Mouse (Mus musculus): ENCODE measurements around the gene Phf19. TPM values are rescaled to one million over a fixed set of nuclear protein-coding genes. Genes with fewer than 3 reads are reported as not detected.

Gene Phf19
- polyA plus RNA-seq, 1 experiment from 2014 or later = 2.2 TPM

GRCm38 (mm10) chr2:34954344-34954743 lies 40.5 kb upstream of the Phf19 start:
- H3K36me3 ChIP-seq = no peaks in the 10 kb centered on the region
- no peaks in the 10 kb centered on the region for H3K4me1 ChIP-seq
- H3K27ac ChIP-seq (replicated peaks) = no peak overlapping the region
- no peak overlapping the region for H3K4me2 ChIP-seq
- no peak for ATAC-seq (ENCODE audit: low FRiP score)
- H3K4me3 ChIP-seq (replicated peaks) = no peak overlapping the region
- H3K27me3 ChIP-seq (replicated peaks) = no peaks in the 10 kb centered on the region
- H3K9me3 ChIP-seq (replicated peaks) = no peaks in the 10 kb centered on the region
- H3K9ac ChIP-seq (replicated peaks) = no peak overlapping the region

GRCm38 (mm10) chr2:34953547-34954116 lies 39.8 kb upstream of the Phf19 start:
- Histone ChIP-seq H3K27me3 (replicated peaks) (no peaks in the 10 kb centered on the region), H3K4me1 (no peaks in the 10 kb centered on the region), H3K4me2 (no peak overlapping the region), H3K36me3 (no peaks in the 10 kb centered on the region), H3K9ac (replicated peaks) (no peak overlapping the region), H3K4me3 (replicated peaks) (no peak overlapping the region), H3K27ac (replicated peaks) (no peak overlapping the region), H3K9me3 (replicated peaks) (no peaks in the 10 kb centered on the region)
- WGBS = 83% methylated on average over 2 of the region's 2 CpGs
- ATAC-seq (ENCODE audit: low FRiP score) = no peak

DNA sequence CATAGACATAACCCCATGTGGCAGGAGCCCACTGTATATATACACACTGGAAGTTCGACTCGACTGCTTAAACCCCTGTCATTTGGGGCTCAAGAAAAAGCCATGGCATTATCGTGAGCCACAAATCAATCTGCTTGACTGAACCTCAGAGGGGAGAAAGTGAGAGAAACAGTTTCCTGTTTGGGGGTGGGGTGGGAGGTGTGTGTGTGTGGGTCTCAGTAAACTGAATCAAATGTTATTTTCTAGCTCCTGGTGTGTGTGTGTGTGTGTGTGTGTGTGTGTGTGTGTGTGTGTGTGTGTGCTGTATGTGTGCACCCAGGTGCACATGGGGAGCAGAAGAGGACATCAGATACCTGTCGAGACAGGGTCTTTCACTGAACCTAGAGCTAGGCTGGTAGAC lies 39.2 kb upstream of the Phf19 start:
- no peak overlapping the region for H3K4me2 ChIP-seq
- no peak for ATAC-seq (ENCODE audit: low FRiP score)
- H3K4me3 ChIP-seq (replicated peaks) = no peak overlapping the region
- no peak overlapping the region for H3K27ac ChIP-seq (replicated peaks)
- H3K4me1 ChIP-seq = no peaks in the 10 kb centered on the region
- no peaks in the 10 kb centered on the region for H3K36me3 ChIP-seq
- H3K27me3 ChIP-seq (replicated peaks) = no peaks in the 10 kb centered on the region
- H3K9ac ChIP-seq (replicated peaks) = no peak overlapping the region
- 86% methylated on average over 4 of the region's 4 CpGs for WGBS
- H3K9me3 ChIP-seq (replicated peaks) = no peaks in the 10 kb centered on the region

- no peak for ATAC-seq (ENCODE audit: low FRiP score)
- Histone ChIP-seq H3K4me1 (no peaks in the 10 kb centered on the region), H3K27ac (replicated peaks) (no peak overlapping the region), H3K27me3 (replicated peaks) (no peaks in the 10 kb centered on the region), H3K9me3 (replicated peaks) (no peaks in the 10 kb centered on the region), H3K9ac (replicated peaks) (no peak overlapping the region), H3K4me2 (no peak overlapping the region), H3K4me3 (replicated peaks) (no peak overlapping the region), H3K36me3 (no peaks in the 10 kb centered on the region)
Measured at GRCm38 (mm10) chr2:34951469-34951868, 37.6 kb upstream of the Phf19 start.

GRCm38 (mm10) chr2:34948622-34949021 lies 34.8 kb upstream of the Phf19 start:
- no peaks in the 10 kb centered on the region for H3K4me1 ChIP-seq
- no peak overlapping the region for H3K4me2 ChIP-seq
- no peaks in the 10 kb centered on the region for H3K36me3 ChIP-seq
- H3K27me3 ChIP-seq (replicated peaks) = no peaks in the 10 kb centered on the region
- 42% methylated on average over 2 of the region's 2 CpGs for WGBS
- no peaks in the 10 kb centered on the region for H3K9me3 ChIP-seq (replicated peaks)
- no peak overlapping the region for H3K9ac ChIP-seq (replicated peaks)
- ATAC-seq (ENCODE audit: low FRiP score) = no peak
- H3K4me3 ChIP-seq (replicated peaks) = no peak overlapping the region
- H3K27ac ChIP-seq (replicated peaks) = no peak overlapping the region

DNA sequence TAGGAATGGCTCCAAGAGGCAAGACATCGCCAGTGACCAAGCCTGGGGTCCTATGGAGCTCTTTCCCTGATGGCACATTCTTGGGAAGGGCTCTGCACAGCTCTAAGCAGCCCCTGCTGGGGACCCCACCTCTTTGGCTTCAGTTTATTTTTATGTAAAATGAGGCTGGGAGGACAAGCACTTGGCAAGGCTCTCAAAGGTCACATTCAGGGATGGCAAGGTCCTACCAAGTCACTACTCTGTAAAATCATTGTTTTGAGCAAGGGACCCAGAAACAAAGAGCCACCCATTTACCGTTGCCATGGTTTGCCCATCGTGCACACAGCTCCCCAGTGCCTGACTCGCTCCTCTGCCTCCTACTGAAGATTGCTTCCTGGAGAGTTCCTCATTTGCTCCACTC lies 32.2 kb upstream of the Phf19 start:
- 49% methylated on average over 4 of the region's 4 CpGs for WGBS
- Histone ChIP-seq H3K4me3 (replicated peaks) (no peak overlapping the region), H3K9ac (replicated peaks) (no peak overlapping the region), H3K4me1 (no peaks in the 10 kb centered on the region), H3K9me3 (replicated peaks) (no peaks in the 10 kb centered on the region), H3K27ac (replicated peaks) (no peak overlapping the region), H3K4me2 (no peak overlapping the region), H3K27me3 (replicated peaks) (no peaks in the 10 kb centered on the region; the same call in 1 of the 2 replicates), H3K36me3 (no peaks in the 10 kb centered on the region)
- no peak for ATAC-seq (ENCODE audit: low FRiP score)

DNA sequence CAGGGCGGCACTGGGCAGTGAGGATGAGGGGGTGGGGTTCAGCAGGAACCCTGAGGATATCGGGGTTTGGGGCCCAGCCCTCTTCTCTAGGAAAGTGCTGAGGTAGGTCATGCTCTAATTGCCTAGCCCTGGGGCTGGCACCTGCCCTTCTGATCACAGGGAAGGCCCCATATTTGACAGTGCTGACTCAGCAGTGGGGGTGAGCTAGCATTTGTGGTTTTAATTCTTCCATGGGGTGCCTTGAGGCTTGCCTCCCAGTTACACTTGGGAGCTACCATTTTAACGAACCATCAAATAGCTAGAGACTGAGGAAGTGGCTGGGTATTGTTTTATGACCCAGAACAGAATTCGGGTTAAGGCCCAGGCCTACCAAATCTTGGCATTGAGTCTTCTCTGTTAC lies 31.8 kb upstream of the Phf19 start:
- no peak for ATAC-seq (ENCODE audit: low FRiP score)
- Histone ChIP-seq H3K27ac (replicated peaks) (no peak overlapping the region), H3K36me3 (no peaks in the 10 kb centered on the region), H3K27me3 (replicated peaks) (no peaks in the 10 kb centered on the region; the same call in 1 of the 2 replicates), H3K9me3 (replicated peaks) (no peaks in the 10 kb centered on the region), H3K9ac (replicated peaks) (no peak overlapping the region), H3K4me3 (replicated peaks) (no peak overlapping the region), H3K4me1 (no peaks in the 10 kb centered on the region), H3K4me2 (no peak overlapping the region)
- WGBS = 68% methylated on average over 4 of the region's 4 CpGs

DNA sequence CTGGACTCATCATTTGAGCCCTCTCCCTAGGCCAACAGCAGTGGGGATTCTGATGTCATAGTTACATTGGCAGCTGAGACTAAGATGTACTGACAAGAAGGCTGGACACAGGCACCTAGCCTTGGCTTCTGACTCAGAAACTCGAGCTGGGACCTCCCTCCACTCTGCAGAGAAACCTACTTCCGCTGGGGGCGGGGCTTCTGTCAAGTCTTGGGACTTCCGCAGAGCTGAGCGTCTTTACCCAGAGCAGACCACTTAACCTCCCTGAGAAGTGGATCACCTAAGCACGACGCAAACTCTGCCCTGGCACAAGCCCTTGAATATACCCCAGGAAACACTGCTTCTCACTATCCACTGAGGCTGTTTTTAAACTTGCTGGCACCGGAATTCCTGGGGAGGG lies 30.9 kb upstream of the Phf19 start:
- Histone ChIP-seq H3K4me2 (no peak overlapping the region), H3K4me3 (replicated peaks) (no peak overlapping the region)
- WGBS = 37% methylated on average over 8 of the region's 8 CpGs

GRCm38 (mm10) chr2:34943556-34944120 lies 29.8 kb upstream of the Phf19 start:
- 81% methylated on average over 13 of the region's 13 CpGs for WGBS
- Histone ChIP-seq H3K27me3 (replicated peaks) (no peaks in the 10 kb centered on the region; the same call in 1 of the 2 replicates), H3K9me3 (replicated peaks) (no peaks in the 10 kb centered on the region), H3K4me1 (peaks cover 1% of the 10 kb centered on the region), H3K9ac (replicated peaks) (no peak overlapping the region), H3K27ac (replicated peaks) (no peak overlapping the region), H3K36me3 (no peaks in the 10 kb centered on the region), H3K4me3 (replicated peaks) (no peak overlapping the region), H3K4me2 (no peak overlapping the region)
- ATAC-seq (ENCODE audit: low FRiP score) = no peak

More for the DNA sequence above, 30.9 kb upstream of the Phf19 start:
- no peak for ATAC-seq (ENCODE audit: low FRiP score)
- no peaks in the 10 kb centered on the region; the same call in 1 of the 2 replicates for H3K27me3 ChIP-seq (replicated peaks)
- H3K4me1 ChIP-seq = no peaks in the 10 kb centered on the region
- H3K36me3 ChIP-seq = no peaks in the 10 kb centered on the region
- no peak overlapping the region for H3K9ac ChIP-seq (replicated peaks)
- H3K9me3 ChIP-seq (replicated peaks) = no peaks in the 10 kb centered on the region
- no peak overlapping the region for H3K27ac ChIP-seq (replicated peaks)

- H3K9ac ChIP-seq (replicated peaks) = no peak overlapping the region
- no peak overlapping the region for H3K4me3 ChIP-seq (replicated peaks)
- 72% methylated on average over 11 of the region's 11 CpGs for WGBS
- no peaks in the 10 kb centered on the region for H3K9me3 ChIP-seq (replicated peaks)
- no peak overlapping the region for H3K4me2 ChIP-seq
- ATAC-seq (ENCODE audit: low FRiP score) = no peak
- H3K4me1 ChIP-seq = peaks cover 13% of the 10 kb centered on the region
- no peak overlapping the region for H3K27ac ChIP-seq (replicated peaks)
- H3K36me3 ChIP-seq = no peaks in the 10 kb centered on the region
- no peaks in the 10 kb centered on the region; the same call in 1 of the 2 replicates for H3K27me3 ChIP-seq (replicated peaks)
Measured at GRCm38 (mm10) chr2:34941061-34941675, 27.3 kb upstream of the Phf19 start.

DNA sequence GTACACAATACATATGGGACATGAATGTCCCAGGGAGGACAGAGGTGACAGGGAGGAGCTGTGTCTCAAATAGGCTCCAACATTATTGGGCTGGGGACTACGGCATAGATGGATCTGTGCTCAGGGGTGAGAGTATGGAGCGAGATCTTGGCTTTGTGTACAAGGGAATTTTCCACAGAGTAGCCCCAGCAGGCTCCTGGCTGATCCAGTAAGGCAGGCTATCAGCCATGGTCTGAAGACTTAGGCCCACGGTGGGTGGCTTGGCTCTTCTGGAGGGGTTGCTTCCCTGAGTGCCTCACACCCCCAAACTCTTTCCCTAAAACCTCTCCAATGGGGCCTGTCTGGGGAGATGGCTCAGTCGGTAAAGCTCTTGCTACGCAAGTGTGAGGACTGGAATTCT lies 26.4 kb upstream of the Phf19 start:
- H3K4me2 ChIP-seq = no peak overlapping the region
- H3K9ac ChIP-seq (replicated peaks) = no peak overlapping the region
- H3K27ac ChIP-seq (replicated peaks) = no peak overlapping the region
- H3K9me3 ChIP-seq (replicated peaks) = no peaks in the 10 kb centered on the region
- H3K27me3 ChIP-seq (replicated peaks) = no peaks in the 10 kb centered on the region; the same call in 1 of the 2 replicates
- 85% methylated on average over 5 of the region's 5 CpGs for WGBS
- no peak for ATAC-seq (ENCODE audit: low FRiP score)
- H3K4me3 ChIP-seq (replicated peaks) = no peak overlapping the region
- peaks cover 13% of the 10 kb centered on the region for H3K4me1 ChIP-seq
- no peaks in the 10 kb centered on the region for H3K36me3 ChIP-seq
